Mouse (Mus musculus) lung, postnatal 0 days (tissue): ENCODE results near the gene Defb43. TPM values are rescaled to one million over a fixed set of nuclear protein-coding genes. Genes with fewer than 3 reads are reported as not detected.

Experiments
- ATAC-seq: fragments of 200-750 bp; cut with Nextera tagmentation; 2 replicates; pipeline ENCODE4 v1.8.0; 2017; ENCODE audit warnings: moderate library complexity
- DNase-seq: peaks from one replicate; pipeline ENCODE4 v3.0.0-alpha.2; 2016; ENCODE audit warnings: low spot score
- H3K27ac ChIP-seq: fragments of 300-500 bp; sonication (generic); 2 replicates; pipeline ENCODE4 v1.5.1; 2014; ENCODE audit warnings: antibody characterized with exemption, mild to moderate bottlenecking, low read length, mixed read lengths
- H3K27me3 ChIP-seq: fragments of 300-500 bp; sonication (generic); replicated peaks from 2 replicates; pipeline ENCODE4 v1.6.1; 2014; ENCODE audit warnings: low read length, mixed read lengths; ENCODE audit not compliant: insufficient read depth
- H3K36me3 ChIP-seq: fragments of 300-500 bp; sonication (generic); 2 replicates; pipeline ENCODE4 v1.6.1; 2014; ENCODE audit warnings: low read length, mixed read lengths; ENCODE audit not compliant: insufficient read depth
- H3K4me1 ChIP-seq: fragments of 300-500 bp; sonication (generic); 2 replicates; pipeline ENCODE4 v1.6.1; 2014; ENCODE audit warnings: antibody characterized with exemption, low read depth, low read length, mixed read lengths; ENCODE audit not compliant: insufficient read depth
- H3K4me2 ChIP-seq: fragments of 300-500 bp; sonication (generic); replicated peaks from 2 replicates; pipeline ENCODE4 v1.6.1; 2014; ENCODE audit warnings: low read depth, mild to moderate bottlenecking, low read length, moderate library complexity, mixed read lengths
- H3K4me3 ChIP-seq: fragments of 300-500 bp; sonication (generic); 2 replicates; pipeline ENCODE4 v1.5.1; 2014; ENCODE audit warnings: low read depth, low read length
- H3K9ac ChIP-seq: fragments of 300-500 bp; sonication (generic); replicated peaks from 2 replicates; pipeline ENCODE4 v1.6.1; 2014; ENCODE audit warnings: low read depth, mild to moderate bottlenecking
- H3K9me3 ChIP-seq: fragments of 300-500 bp; sonication (generic); 2 replicates; pipeline ENCODE4 v1.6.1; 2016; ENCODE audit warnings: low read length, mixed read lengths
- CTCF ChIP-seq: IDR thresholded peaks from 2 replicates; pipeline ENCODE4 v1.5.1; 2016; ENCODE audit warnings: antibody characterized with exemption, mild to moderate bottlenecking
- EP300 ChIP-seq: IDR thresholded peaks from 2 replicates; pipeline ENCODE4 v1.6.1; 2016; ENCODE audit warnings: antibody characterized with exemption, mild to moderate bottlenecking, control low read depth
- WGBS: fragments of 180-500 bp; shearing (Covaris S2); extraction: QIAGEN DNeasy Blood & Tissue Kit; methylation state at CpG from one replicate; pipeline ENCODE4 v1.1.7; 2014; 5-methylcytosine and 5-hydroxymethylcytosine counted together
- polyA plus RNA-seq: library from polyadenylated mRNA; unstranded; fragments of >200 nt; fragmentation: Nextera tagmentation; extraction: Ambion mirVana; gene quantifications from 2 replicates; pipeline ENCODE4 v1.2.1, GENCODE M21; 2015

Gene Defb43
- polyA plus RNA-seq, 1 experiment from 2014 or later: not detected

DNA sequence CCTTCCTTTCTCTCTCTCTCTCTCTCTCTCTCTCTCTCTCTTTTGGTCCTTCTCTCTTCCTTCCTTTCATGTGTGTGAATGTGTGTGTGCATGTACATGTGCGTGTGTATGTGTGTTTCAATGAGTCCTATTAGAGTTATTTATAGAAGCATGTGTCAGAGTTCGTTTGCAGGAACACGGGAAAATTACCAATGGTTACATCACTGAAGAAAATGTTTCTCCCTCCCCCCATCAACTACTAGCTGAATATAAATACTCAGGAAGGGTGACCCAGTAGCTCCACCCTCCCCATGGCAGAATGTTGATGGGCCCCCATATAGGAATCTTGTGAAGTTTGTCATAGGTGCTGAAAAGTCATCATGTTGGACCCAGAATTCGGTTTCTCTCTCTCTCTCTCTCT lies 1.5 kb downstream of the Defb43 start:
- Histone ChIP-seq H3K4me1 (no peaks in the 10 kb centered on the region), H3K27ac (no peak overlapping the region), H3K27me3 (no peaks in the 10 kb centered on the region), H3K36me3 (no peaks in the 10 kb centered on the region), H3K4me3 (no peak overlapping the region), H3K9me3 (no peaks in the 10 kb centered on the region), H3K4me2 (no peak overlapping the region), H3K9ac (no peak overlapping the region)
- WGBS: 55% methylated on average over 4 of the region's 4 CpGs
- TF ChIP-seq CTCF (no peak), EP300 (no peak)
- DNase-seq (no peak), ATAC-seq (no peak)

DNA sequence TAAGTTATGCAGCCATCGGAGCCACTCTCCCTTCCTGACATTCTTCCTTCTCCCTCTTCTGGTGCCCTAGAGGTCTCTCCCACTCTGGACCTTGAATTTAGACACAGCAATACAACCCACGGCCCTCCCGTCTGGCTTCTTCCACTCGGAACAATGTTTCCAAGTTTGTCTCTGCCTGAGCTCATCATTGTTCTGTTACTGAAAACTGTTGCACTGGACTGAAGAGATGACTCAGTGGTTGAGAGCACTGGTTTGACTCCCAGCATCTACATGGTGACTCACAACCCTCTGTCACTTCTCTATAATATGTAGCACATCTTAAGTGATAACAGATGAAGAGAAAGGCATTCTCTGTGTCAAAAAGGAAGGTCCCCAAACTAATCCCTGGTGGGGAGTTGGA lies 3.1 kb downstream of the Defb43 start:
- H3K4me1 ChIP-seq: no peaks in the 10 kb centered on the region
- no peak overlapping the region for H3K4me3 ChIP-seq
- H3K9me3 ChIP-seq: no peaks in the 10 kb centered on the region
- 80% methylated on average over 4 of the region's 4 CpGs for WGBS
- H3K9ac ChIP-seq: no peak overlapping the region
- no peak overlapping the region for H3K27ac ChIP-seq
- TF ChIP-seq CTCF (no peak), EP300 (no peak)
- no peaks in the 10 kb centered on the region for H3K36me3 ChIP-seq
- no peaks in the 10 kb centered on the region for H3K27me3 ChIP-seq
- H3K4me2 ChIP-seq: no peak overlapping the region
- DNase-seq (no peak), ATAC-seq (no peak)

DNA sequence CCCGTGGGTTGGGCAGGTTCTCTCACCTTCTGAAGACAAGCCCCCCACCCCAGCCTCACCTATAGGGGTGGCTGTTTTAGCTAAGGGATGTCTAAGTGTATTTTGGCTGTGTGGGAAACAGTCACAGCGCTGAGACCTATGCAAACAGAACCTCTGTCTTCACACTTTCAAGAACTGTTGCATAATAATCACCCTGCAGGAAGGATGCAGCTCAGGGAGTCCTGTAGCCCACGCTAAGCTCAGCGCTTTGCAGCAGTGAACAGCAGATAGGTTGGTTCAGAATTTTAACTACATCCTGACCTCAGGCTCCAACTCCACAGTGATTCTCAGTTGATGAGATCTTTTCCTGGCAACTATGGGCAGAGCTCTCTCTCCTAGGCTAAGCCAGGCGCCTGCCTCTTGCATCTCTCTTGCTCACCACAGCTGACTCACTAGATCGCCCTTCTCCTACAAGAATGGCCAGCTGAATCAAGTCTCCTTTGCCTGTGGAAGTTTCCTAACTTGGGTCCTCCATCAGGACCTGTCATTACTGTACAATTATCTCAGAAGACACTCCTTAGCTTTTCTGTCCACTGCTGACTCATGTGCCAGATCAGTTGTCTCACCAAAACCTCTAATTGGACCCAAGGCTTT lies 9.1 kb downstream of the Defb43 start:
- Histone ChIP-seq H3K4me3 (no peak overlapping the region), H3K4me2 (no peak overlapping the region), H3K27ac (no peak overlapping the region), H3K36me3 (no peaks in the 10 kb centered on the region), H3K9me3 (no peaks in the 10 kb centered on the region), H3K27me3 (no peaks in the 10 kb centered on the region), H3K4me1 (no peaks in the 10 kb centered on the region), H3K9ac (no peak overlapping the region)
- DNase-seq: no peak
- 47% methylated on average over 6 of the region's 6 CpGs for WGBS
- TF ChIP-seq CTCF: no peak
- TF ChIP-seq EP300: no peak
- ATAC-seq: no peak

DNA sequence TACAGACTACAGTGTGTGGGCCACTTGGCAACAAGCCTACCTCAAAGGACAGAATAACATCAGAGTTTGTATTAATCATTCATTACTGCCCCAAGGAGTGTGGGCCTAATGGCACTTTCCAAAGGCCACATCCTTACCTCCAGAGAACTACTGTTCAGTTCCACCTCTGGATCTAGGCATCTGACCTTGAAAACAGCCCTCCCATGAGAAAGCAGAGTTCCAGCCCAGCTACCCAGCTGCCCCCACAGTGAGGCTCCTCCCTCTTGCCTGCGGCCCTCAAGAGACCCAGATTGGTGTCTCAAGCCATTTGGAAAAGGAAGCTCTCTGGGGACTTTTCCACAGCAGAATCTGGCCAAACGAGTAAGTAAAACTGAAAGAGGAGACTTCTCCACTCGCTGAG lies 35.1 kb downstream of the Defb43 start, which contains the start of gene Defb42:
TSS of gene Defb42 (plus strand) at position 301 of the 400 bp plus-strand sequence.
- Histone ChIP-seq H3K4me1 (no peaks in the 10 kb centered on the region), H3K27ac (no peak within 1 kb of the TSS), H3K36me3 (no peaks in the 10 kb centered on the region), H3K4me2 (no peak within 1 kb of the TSS), H3K9ac (no peak within 1 kb of the TSS), H3K4me3 (no peak within 1 kb of the TSS), H3K9me3 (no peaks in the 10 kb centered on the region), H3K27me3 (no peaks in the 10 kb centered on the region)
- ATAC-seq: no peak
- TF ChIP-seq CTCF: no peak
- no peak for TF ChIP-seq EP300
- 53% methylated on average over 3 of the region's 3 CpGs for WGBS
- no peak for DNase-seq

DNA sequence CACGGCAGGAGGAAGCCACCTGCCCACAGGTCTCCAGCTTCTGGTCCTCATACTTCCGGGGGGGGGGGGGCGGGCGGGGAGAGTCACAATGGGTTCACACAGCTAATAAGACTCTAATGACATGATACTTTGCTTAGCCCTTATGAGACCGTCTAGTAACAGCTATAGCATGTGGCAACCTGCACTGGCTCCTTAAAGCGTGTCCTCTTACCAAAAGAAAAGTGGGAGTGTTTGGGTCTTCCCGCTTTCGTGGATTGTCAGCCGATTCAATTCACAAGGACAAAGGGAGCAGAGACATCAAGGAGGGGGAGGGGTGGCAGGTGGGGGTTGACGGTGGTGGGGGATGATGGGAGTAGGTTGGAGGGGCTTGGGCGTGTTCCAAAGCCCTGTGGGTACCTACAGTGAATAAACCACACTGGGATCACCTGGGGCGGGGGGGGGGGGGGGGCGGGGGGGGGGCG lies 38.4 kb downstream of the Defb43 start, which contains the start of gene Defb30:
TSS of gene Defb30 (minus strand) at position 51 of the 461 bp plus-strand sequence.
- no peak for DNase-seq
- Histone ChIP-seq H3K36me3 (no peaks in the 10 kb centered on the region), H3K9ac (no peak within 1 kb of the TSS), H3K4me1 (no peaks in the 10 kb centered on the region), H3K9me3 (no peaks in the 10 kb centered on the region), H3K4me3 (no peak within 1 kb of the TSS), H3K27ac (no peak within 1 kb of the TSS), H3K4me2 (no peak within 1 kb of the TSS), H3K27me3 (no peaks in the 10 kb centered on the region)
- no peak for ATAC-seq
- 68% methylated on average over 12 of the region's 14 CpGs for WGBS
- no peak for TF ChIP-seq EP300
- TF ChIP-seq CTCF: no peak

DNA sequence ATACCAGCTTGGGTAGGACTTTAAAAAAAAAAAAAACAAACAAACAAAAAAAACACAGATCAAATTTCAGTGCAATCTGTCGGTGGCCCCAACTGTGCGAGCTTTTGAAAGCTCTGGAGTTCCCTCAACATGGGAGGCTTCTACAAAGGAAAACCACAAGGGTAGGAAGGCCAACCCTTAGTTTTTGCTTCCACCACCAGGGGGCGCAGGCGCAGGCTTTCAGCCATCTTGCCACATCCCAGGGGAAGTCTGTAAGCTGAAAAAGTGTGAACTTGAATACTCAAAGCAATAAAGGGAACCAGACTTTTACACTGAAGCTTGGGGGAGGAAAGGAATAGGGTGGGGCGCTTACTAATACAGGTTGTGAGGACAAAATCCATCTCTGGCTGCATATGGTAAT lies 39.2 kb downstream of the Defb43 start:
- no peaks in the 10 kb centered on the region for H3K36me3 ChIP-seq
- no peaks in the 10 kb centered on the region for H3K4me1 ChIP-seq
- ATAC-seq (no peak), DNase-seq (peak; percentile 47)
- H3K9me3 ChIP-seq: no peaks in the 10 kb centered on the region
- no peak overlapping the region for H3K4me3 ChIP-seq
- no peaks in the 10 kb centered on the region for H3K27me3 ChIP-seq
- TF ChIP-seq EP300 (no peak), CTCF (peak; percentile 78)
- no peak overlapping the region for H3K27ac ChIP-seq
- H3K4me2 ChIP-seq: no peak overlapping the region
- no peak overlapping the region for H3K9ac ChIP-seq
- 31% methylated on average over 5 of the region's 5 CpGs for WGBS
